Mouse (Mus musculus) limb, embryonic 15.5 days (tissue): ENCODE results near the gene Ankrd33b. TPM values are rescaled to one million over a fixed set of nuclear protein-coding genes. Genes with fewer than 3 reads are reported as not detected.

Source experiments
- ATAC-seq: fragments of 200-750 bp; cut with Nextera tagmentation; 2 replicates; pipeline ENCODE4 v1.8.0; 2017; ENCODE audit warnings: low read depth, moderate TSS enrichment; ENCODE audit not compliant: insufficient number of reproducible peaks, low FRiP score, low TSS enrichment
- H3K27ac ChIP-seq: fragments of 300-500 bp; sonication (generic); 2 replicates; pipeline ENCODE4 v1.5.1; 2015; ENCODE audit warnings: moderate library complexity, mild to moderate bottlenecking, inconsistent platforms
- H3K27me3 ChIP-seq: fragments of 300-500 bp; sonication (generic); 2 replicates; pipeline ENCODE4 v1.6.1; 2015; ENCODE audit warnings: inconsistent platforms
- H3K36me3 ChIP-seq: fragments of 300-500 bp; sonication (generic); 2 replicates; pipeline ENCODE4 v1.6.1; 2015; ENCODE audit warnings: inconsistent platforms
- H3K4me1 ChIP-seq: fragments of 300-500 bp; sonication (generic); 2 replicates; pipeline ENCODE4 v1.6.1; 2015; ENCODE audit warnings: inconsistent platforms
- H3K4me2 ChIP-seq: fragments of 300-500 bp; sonication (generic); 2 replicates; pipeline ENCODE4 v1.6.1; 2015; ENCODE audit warnings: mild to moderate bottlenecking, inconsistent platforms
- H3K4me3 ChIP-seq: fragments of 300-500 bp; sonication (generic); 2 replicates; pipeline ENCODE4 v1.5.1; 2015; ENCODE audit warnings: mild to moderate bottlenecking, inconsistent platforms
- H3K9ac ChIP-seq: fragments of 300-500 bp; sonication (generic); 2 replicates; pipeline ENCODE4 v1.6.1; 2015; ENCODE audit warnings: inconsistent platforms
- H3K9me3 ChIP-seq: fragments of 300-500 bp; sonication (generic); 2 replicates; pipeline ENCODE4 v1.6.1; 2016; ENCODE audit warnings: inconsistent platforms
- WGBS: fragments of 180-500 bp; shearing (Covaris S2); methylation state at CpG from one replicate; pipeline ENCODE4 v1.1.7; 2015; 5-methylcytosine and 5-hydroxymethylcytosine counted together
- polyA plus RNA-seq: library from polyadenylated mRNA; unstranded; fragments of >200 nt; fragmentation: Nextera tagmentation; extraction: Ambion mirVana; gene quantifications from 2 replicates; pipeline ENCODE4 v1.2.1, GENCODE M21; 2015

Gene Ankrd33b
- polyA plus RNA-seq, 1 experiment from 2014 or later, result 0.61 TPM

DNA sequence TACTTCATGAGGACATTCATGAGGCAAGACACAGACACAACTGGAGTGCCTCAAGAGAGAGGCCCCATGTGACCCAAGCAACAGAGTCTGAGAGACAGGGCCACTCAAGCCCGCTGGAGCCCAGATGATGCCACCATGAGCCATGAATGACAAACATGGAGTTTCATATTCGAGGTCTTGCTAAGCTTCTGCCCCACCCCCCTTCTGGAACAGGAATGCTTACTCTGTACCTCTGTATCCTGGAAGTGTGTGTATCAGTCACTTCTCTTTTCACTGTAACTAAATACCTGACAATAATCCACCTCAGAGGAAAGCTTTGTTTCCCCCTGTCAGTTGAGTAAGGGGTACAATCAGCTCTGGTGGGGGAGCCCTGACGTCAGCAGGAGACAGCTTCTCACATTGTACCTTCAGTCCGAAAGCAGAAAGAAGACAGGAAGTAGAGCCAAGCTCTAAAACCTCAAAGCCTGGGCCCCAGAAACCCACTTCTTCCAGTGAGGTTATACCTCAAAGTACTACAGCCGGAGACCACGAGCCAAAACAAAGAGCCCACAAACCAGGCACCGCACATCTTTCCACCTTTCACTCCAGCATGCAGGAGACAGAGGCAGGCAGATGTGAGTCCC is 34.9 kb downstream of the Ankrd33b start:
- Histone ChIP-seq H3K36me3 (no peaks in the 10 kb centered on the region), H3K9ac (no peak overlapping the region), H3K27ac (no peak overlapping the region), H3K27me3 (no peaks in the 10 kb centered on the region), H3K4me3 (no peak overlapping the region), H3K4me1 (no peaks in the 10 kb centered on the region), H3K4me2 (no peak overlapping the region), H3K9me3 (no peaks in the 10 kb centered on the region)
- WGBS, result 82% methylated on average over 7 of the region's 7 CpGs
- no peak for ATAC-seq

DNA sequence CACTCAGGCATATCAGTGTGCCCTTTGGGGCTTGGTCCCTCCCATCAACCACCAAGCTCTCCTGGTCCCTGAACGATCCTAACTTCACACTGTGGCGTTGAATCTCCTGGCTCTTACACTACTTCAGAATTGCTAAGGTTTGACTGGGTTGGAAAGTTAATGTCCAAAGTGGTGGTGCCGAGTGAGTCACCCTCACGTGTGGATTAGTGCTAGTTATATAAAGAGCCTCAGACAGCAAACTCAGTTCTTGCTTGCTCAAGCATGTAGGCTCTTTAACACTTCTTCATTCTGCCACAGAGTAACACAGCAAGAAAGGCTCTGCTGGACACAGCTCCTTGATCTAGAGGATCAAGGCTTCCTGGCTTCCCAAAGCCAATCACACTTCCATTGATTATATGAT is 35.8 kb downstream of the Ankrd33b start:
- no peak overlapping the region for H3K27ac ChIP-seq
- WGBS, result 56% methylated on average over 4 of the region's 4 CpGs

DNA sequence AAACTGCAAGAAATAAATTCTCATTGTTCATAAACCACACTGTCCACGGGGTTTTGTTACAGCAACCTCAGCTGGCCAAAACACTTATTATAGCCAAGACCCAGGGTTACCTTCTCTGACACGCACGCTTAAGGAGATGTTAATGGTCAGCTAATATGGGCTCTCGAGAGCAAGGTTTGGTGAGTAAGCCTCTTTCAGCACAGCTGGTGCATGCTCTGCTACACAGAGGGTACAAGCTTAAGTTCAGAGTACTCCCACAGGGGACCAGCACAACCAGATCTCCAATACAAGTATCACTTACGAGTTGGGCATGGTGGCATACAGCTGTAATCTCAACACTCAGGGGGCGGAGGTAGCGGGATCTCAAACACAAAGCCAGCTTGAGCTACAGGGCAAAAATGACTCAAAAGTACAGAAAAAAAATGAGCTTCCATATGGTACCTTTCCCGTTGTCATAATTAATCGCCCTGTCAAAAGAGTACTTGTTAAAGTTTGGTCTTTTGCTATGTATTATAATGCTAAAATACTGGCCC is 39.4 kb downstream of the Ankrd33b start:
- H3K36me3 ChIP-seq, result no peaks in the 10 kb centered on the region
- 79% methylated on average over 9 of the region's 9 CpGs for WGBS
- H3K9ac ChIP-seq, result no peak overlapping the region
- no peaks in the 10 kb centered on the region for H3K9me3 ChIP-seq
- no peak for ATAC-seq
- H3K4me1 ChIP-seq, result no peaks in the 10 kb centered on the region
- H3K27ac ChIP-seq, result no peak overlapping the region
- no peak overlapping the region for H3K4me2 ChIP-seq
- no peaks in the 10 kb centered on the region for H3K27me3 ChIP-seq
- H3K4me3 ChIP-seq, result no peak overlapping the region

More for the DNA sequence above, 35.8 kb downstream of the Ankrd33b start:
- no peak overlapping the region for H3K4me2 ChIP-seq
- no peak overlapping the region for H3K4me3 ChIP-seq
- no peaks in the 10 kb centered on the region for H3K9me3 ChIP-seq
- H3K27me3 ChIP-seq, result no peaks in the 10 kb centered on the region
- H3K9ac ChIP-seq, result no peak overlapping the region
- no peaks in the 10 kb centered on the region for H3K36me3 ChIP-seq
- ATAC-seq, result no peak
- no peaks in the 10 kb centered on the region for H3K4me1 ChIP-seq

DNA sequence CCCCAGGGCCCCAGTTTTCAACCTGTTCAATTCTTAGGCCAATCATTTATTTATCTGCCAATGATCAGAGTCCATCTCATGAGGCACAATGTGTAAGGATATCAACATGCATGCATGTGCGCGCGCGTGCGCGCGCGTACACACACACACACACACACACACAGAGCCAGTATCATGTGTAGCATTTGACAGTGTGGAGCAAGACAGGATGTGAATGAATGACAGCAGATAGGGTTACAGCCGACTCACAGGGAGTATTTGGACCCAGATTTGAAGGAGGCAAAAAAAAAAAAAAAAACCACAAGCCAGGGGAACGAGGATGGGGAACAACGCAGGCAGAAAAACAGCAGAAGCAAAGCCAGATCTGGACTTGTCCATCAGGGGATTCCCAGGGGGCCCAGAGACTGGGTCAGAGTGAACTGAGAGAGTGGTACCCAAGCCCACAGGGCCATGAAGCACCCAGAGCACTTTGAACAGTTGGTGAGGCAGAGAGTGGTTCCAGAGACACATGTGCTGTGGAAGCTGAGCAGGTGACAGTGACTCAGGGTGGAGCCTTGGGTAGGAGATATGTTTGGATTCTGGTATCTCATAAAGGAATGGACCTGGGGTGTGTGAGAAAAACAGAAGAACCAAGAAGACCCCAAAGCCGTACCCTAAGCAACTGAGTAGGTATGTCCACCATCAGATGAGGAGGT is 41.7 kb downstream of the Ankrd33b start:
- Histone ChIP-seq H3K36me3 (no peaks in the 10 kb centered on the region), H3K9ac (no peak overlapping the region), H3K4me3 (no peak overlapping the region), H3K4me1 (no peaks in the 10 kb centered on the region), H3K4me2 (no peak overlapping the region), H3K27me3 (no peaks in the 10 kb centered on the region), H3K27ac (no peak overlapping the region), H3K9me3 (no peaks in the 10 kb centered on the region)
- ATAC-seq, result no peak
- WGBS, result 92% methylated on average over 12 of the region's 12 CpGs

DNA sequence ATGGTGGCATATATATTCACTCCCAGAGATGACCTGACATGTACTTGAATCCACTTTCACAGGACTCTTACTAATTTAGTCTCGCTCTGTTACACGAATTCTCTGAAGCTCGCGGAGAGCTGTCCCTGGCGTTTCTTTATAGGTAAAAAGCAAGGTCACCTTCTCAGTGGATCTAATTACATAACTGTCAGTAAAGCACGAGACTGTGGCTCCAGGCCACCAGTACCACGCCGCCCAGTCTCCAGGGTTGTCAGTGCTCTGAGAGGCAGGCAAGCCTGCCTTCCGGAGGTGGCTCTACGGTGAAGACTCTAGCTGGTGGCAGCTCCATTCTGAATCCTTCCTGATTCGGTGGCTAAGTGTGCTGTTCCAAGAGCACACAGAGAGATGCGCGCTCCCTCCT is 43.0 kb downstream of the Ankrd33b start:
- no peak overlapping the region for H3K4me2 ChIP-seq
- H3K4me3 ChIP-seq, result no peak overlapping the region
- no peak overlapping the region for H3K9ac ChIP-seq
- no peak overlapping the region for H3K27ac ChIP-seq
- 80% methylated on average over 13 of the region's 13 CpGs for WGBS
- H3K27me3 ChIP-seq, result no peaks in the 10 kb centered on the region
- no peaks in the 10 kb centered on the region for H3K4me1 ChIP-seq
- H3K36me3 ChIP-seq, result no peaks in the 10 kb centered on the region
- no peaks in the 10 kb centered on the region for H3K9me3 ChIP-seq
- ATAC-seq, result no peak

DNA sequence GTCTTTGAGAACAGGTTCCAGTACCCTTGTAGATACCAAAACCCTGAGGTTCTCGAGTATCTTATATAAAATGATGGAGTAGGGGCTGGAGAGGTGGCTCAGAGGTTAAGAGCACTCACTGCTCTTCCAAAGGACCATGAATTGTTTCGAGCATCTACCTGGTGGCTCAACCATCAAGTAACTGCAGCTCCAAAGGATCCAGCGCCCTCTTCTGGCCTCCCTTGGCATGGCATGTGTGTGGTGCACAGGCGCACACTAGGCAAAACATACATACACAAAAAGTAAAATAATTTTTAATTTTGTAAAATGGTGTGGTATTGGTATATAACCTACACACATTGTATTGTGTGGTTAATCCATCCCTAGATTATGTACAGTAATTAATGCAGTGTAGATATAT is 43.8 kb downstream of the Ankrd33b start:
- no peaks in the 10 kb centered on the region for H3K36me3 ChIP-seq
- no peak overlapping the region for H3K4me2 ChIP-seq
- WGBS, result 85% methylated on average over 4 of the region's 4 CpGs
- no peak overlapping the region for H3K9ac ChIP-seq
- no peak for ATAC-seq
- peaks cover 8% of the 10 kb centered on the region; the same call in 1 of the 2 replicates for H3K4me1 ChIP-seq
- no peaks in the 10 kb centered on the region for H3K9me3 ChIP-seq
- H3K4me3 ChIP-seq, result no peak overlapping the region
- no peak overlapping the region for H3K27ac ChIP-seq
- H3K27me3 ChIP-seq, result no peaks in the 10 kb centered on the region

DNA sequence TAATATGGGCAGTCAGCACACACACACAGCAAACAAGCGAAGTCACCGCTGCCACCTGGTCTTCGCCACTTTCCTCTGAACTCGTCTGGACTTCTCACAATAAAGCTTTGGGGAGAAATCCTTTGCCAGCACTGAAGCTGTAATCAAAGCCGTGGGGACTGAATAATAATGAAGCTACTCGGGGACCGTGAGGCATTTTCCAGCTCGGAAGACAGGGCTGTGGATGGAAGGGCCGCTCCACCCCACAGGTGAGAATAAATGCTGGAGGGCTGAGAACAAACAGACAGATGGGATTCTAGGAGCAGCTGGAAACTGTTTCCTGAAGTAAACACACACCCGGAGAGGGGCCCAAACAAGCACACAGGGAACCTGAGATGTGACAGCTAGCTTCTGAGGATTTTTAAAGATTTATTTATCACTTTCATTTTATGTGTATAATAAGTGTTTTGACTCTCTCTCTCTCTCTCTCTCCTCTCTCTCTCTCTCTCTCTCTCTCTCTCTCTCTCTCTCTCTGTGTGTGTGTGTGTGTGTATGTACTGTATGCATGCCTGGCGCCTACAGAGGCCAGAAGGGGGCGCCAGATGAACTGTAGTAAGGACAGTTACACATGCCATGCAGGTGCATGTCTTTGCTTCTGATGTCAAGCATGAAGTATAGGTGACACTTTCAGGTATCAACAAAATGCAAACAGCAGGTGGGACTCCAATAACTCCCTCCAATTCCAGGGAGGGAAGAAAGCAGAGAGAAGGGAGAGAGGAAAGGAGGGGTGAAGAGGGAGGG is 46.7 kb downstream of the Ankrd33b start:
- Histone ChIP-seq H3K4me1 (peaks cover 16% of the 10 kb centered on the region), H3K27me3 (no peaks in the 10 kb centered on the region), H3K27ac (no peak overlapping the region), H3K36me3 (no peaks in the 10 kb centered on the region), H3K4me2 (no peak overlapping the region), H3K9me3 (no peaks in the 10 kb centered on the region), H3K9ac (no peak overlapping the region), H3K4me3 (no peak overlapping the region)
- 48% methylated on average over 12 of the region's 12 CpGs for WGBS
- no peak for ATAC-seq

DNA sequence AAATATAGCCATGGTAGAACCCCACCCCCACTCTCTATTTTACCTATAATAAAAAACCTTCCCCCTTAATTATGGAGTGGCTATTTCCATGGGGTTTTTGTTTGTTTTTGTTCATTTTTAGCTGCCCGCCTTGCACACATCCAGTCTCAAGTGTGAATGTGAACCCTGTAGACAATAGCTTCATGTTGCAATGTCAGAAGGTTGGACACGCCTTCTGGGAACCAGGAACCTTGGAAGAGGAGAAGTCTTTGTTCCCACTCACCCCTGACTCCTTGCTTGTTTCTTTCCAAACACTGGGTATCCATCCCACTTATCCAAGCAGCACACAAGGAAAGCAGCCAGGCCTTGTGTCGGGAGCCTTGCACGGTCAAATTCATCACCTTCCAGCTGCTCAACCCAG is 48.5 kb downstream of the Ankrd33b start:
- no peak overlapping the region for H3K4me2 ChIP-seq
- H3K4me1 ChIP-seq, result peaks cover 16% of the 10 kb centered on the region
- no peak overlapping the region; the same call in 1 of the 2 replicates for H3K27ac ChIP-seq
- no peaks in the 10 kb centered on the region for H3K27me3 ChIP-seq
- WGBS, result 65% methylated on average over 4 of the region's 4 CpGs
- no peaks in the 10 kb centered on the region for H3K9me3 ChIP-seq
- no peak overlapping the region for H3K9ac ChIP-seq
- no peak overlapping the region for H3K4me3 ChIP-seq
- no peak for ATAC-seq
- no peaks in the 10 kb centered on the region for H3K36me3 ChIP-seq

DNA sequence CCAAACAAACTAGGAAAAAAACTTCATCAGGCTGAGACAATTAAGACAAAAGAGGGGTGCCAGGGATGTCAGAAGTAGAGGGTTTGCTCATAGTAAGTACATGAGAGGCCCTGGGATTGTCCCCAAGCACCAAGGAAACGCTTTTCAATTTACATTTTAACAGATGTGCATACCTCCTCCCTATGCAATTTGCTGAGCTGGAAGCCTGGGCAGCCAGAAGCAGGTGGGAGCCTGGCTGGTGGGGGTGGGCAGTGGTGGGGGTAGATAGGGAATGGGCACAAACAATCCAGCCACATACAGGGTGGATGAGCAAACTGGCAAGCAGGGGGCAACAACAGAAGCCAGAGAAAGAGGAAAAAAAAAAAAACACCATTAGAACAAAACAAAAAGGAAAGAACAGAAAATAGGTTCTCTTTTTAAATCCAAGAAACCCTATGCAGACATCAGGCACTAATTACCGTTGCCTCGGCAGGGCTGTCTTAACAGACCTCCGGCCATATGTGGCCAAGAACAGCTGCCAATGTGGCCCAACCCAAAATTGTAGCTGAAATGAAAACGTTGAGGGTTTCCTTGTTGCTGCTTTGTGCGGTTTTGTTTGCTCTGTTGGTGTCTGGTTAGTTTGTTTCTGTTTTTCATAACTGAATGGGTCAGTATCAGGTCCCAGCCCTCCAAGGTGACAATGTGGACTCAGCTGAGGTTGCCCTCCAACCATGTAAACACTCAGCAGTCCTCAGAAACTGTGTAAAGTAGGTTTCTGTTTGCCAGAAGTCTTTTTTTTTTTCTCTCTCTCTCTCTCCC is 49.2 kb downstream of the Ankrd33b start:
- H3K27ac ChIP-seq, result peak overlapping the region; percentile 67
- no peaks in the 10 kb centered on the region for H3K36me3 ChIP-seq
- H3K9me3 ChIP-seq, result no peaks in the 10 kb centered on the region
- no peak overlapping the region for H3K4me3 ChIP-seq
- WGBS, result 18% methylated on average over 6 of the region's 6 CpGs
- H3K4me2 ChIP-seq, result no peak overlapping the region
- peaks cover 16% of the 10 kb centered on the region for H3K4me1 ChIP-seq
- no peak for ATAC-seq
- H3K9ac ChIP-seq, result no peak overlapping the region
- no peaks in the 10 kb centered on the region for H3K27me3 ChIP-seq

DNA sequence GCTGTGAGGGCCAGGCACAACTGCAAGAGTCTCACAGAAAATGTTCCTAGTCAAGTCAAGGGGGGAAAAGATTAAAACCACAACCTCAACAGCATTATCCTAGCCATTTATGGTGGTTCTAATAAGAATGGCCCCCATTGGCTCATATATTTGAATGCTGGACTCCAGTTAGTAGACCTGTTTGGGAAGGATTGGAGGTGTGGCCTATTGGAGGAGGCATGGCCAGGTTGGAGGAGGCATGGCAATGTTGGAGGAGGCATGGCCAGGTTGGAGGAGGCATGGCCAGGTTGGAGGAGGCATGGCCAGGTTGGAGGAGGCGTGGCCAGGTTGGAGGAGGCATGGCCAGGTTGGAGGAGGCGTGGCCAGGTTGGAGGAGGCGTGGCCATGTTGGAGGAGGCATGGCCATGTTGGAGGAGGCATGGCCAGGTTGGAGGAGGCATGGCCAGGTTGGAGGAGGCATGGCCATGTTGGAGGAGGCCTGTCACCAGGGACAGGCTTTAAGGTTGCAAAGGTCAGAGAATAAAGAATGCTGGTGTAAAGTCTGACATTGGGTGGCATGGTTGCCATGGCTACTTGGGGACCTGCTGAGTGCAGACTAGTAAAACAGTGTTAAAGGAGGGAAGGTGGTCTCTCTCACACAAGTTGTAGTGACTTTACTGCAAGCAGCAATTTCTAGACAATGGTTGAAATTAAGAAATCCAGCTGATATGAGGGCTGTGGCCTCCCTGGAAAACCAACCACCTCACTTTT is 50.3 kb downstream of the Ankrd33b start:
- Histone ChIP-seq H3K9ac (no peak overlapping the region), H3K4me1 (peaks cover 16% of the 10 kb centered on the region), H3K27ac (no peak overlapping the region), H3K4me2 (no peak overlapping the region), H3K27me3 (no peaks in the 10 kb centered on the region), H3K9me3 (no peaks in the 10 kb centered on the region), H3K36me3 (no peaks in the 10 kb centered on the region), H3K4me3 (no peak overlapping the region)
- ATAC-seq, result no peak
- 89% methylated on average over 3 of the region's 3 CpGs for WGBS

DNA sequence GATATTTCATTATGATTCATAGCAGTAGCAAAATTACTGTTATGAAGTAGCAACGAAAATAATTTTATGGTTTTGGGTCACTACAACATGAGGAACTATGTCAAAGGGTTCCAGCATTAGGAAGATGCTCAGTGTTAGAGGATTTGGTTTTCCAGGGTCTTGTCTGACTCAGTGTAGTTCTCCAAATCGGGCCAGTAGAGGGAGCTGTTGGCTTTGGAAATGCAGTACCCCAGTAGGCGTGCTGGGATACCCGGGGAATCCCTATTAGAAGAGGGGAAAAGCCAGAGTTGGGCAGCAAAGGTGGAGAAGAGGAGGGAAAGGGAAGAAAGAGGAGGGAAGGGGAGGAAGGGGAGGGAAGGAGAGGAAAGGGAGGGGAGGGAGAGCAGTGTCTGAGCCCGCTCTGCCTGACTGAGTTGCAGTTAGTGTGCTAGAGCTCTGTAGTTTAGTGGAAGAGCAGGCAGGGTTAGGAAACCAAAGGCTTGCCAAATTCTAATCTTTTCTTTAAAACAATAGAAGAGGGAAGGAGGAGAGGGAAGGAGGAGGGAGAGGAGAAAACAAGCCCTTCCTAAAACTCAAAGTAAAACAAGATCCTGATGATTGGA is 51.8 kb downstream of the Ankrd33b start:
- ATAC-seq, result peak; percentile 75; the same call in 1 of the 2 replicates
- Histone ChIP-seq H3K9ac (no peak overlapping the region), H3K9me3 (no peaks in the 10 kb centered on the region), H3K36me3 (no peaks in the 10 kb centered on the region), H3K27ac (no peak overlapping the region), H3K4me3 (no peak overlapping the region), H3K4me2 (no peak overlapping the region), H3K4me1 (peaks cover 16% of the 10 kb centered on the region), H3K27me3 (no peaks in the 10 kb centered on the region)
- WGBS, result 5% methylated on average over 5 of the region's 5 CpGs
